In genomic region chr2:79130660-79131059, GRCm38 (mm10) we compare ENCODE assay signal across 10 mouse cellular contexts.
"Had no signal": no experiment of that assay in that cellular context is flagged by ENCODE, and none has a peak within 500 bp of the region (broad histone marks: within the 10 kb centered on the region; RNA-seq: fewer than 3 reads in every experiment).

No protein-coding gene starts in this region.

- H3K4me2 ChIP-seq: limb, embryonic 12.5 days; lung, embryonic 15.5 days; midbrain, embryonic 13.5 days; neural tube, embryonic 12.5 days had no signal

- H3K36me3 ChIP-seq: limb, embryonic 12.5 days; lung, embryonic 15.5 days; midbrain, embryonic 13.5 days; neural tube, embryonic 12.5 days had no signal

- H3K4me1 ChIP-seq: limb, embryonic 12.5 days; lung, embryonic 15.5 days; midbrain, embryonic 13.5 days; neural tube, embryonic 12.5 days had no signal

- H3K27ac ChIP-seq: left cerebral cortex, adult 2 months; limb, embryonic 12.5 days; lung, embryonic 15.5 days; midbrain, embryonic 13.5 days; neural tube, embryonic 12.5 days; stomach, postnatal 0 days had no signal

- ATAC-seq: intestine, postnatal 0 days; midbrain, embryonic 13.5 days had no signal

- H3K27me3 ChIP-seq: limb, embryonic 12.5 days; lung, embryonic 15.5 days; midbrain, embryonic 13.5 days; neural tube, embryonic 12.5 days had no signal

- H3K9ac ChIP-seq: limb, embryonic 12.5 days; lung, embryonic 15.5 days; midbrain, embryonic 13.5 days; neural tube, embryonic 12.5 days had no signal

- H3K9me3 ChIP-seq: limb, embryonic 12.5 days; lung, embryonic 15.5 days; midbrain, embryonic 13.5 days; neural tube, embryonic 12.5 days had no signal

- H3K4me3 ChIP-seq: left cerebral cortex, adult 2 months; limb, embryonic 12.5 days; lung, embryonic 15.5 days; midbrain, embryonic 13.5 days; neural tube, embryonic 12.5 days had no signal

- DNase-seq: kidney, adult 8-10 months; kidney, postnatal 25 days; thymus, postnatal 4 days had no signal
